Mouse (Mus musculus) mature B cell (primary cell): ENCODE results near the gene Pdzd7.
"Not testable (repeated sequence)": the region's sequence is repeated elsewhere in the genome, so short reads cannot be mapped to it uniquely, and the experiment has no call there.

ENCODE experiments used
- in situ Hi-C: fragments of 300-500 bp; cut with MboI; formaldehyde crosslinking; loops from 2 replicates; pipeline ENCODE4 v1.14.3; 2019

Gene Pdzd7

GRCm38 (mm10) chr19:45058113-45058839 lies 12.8 kb upstream of the Pdzd7 start:
- in situ Hi-C loops: no loop called here

GRCm38 (mm10) chr19:45057724-45058112 lies 12.2 kb upstream of the Pdzd7 start:
- in situ Hi-C loops: no loop called here

- in situ Hi-C loops: no loop called here
These were observed 11.6 kb upstream of the Pdzd7 start for GRCm38 (mm10) chr19:45056908-45057698.

- in situ Hi-C loops: no loop called here
These were observed 10.8 kb upstream of the Pdzd7 start for GRCm38 (mm10) chr19:45056364-45056763.

- in situ Hi-C loops: no loop called here
These were observed 9.6 kb upstream of the Pdzd7 start for GRCm38 (mm10) chr19:45054892-45055690.

- in situ Hi-C loops: no loop called here
These were observed 7.9 kb upstream of the Pdzd7 start for GRCm38 (mm10) chr19:45053451-45053850.

GRCm38 (mm10) chr19:45049523-45049922 lies 4.0 kb upstream of the Pdzd7 start:
- in situ Hi-C loops: no loop called here

GRCm38 (mm10) chr19:45048644-45049365 lies 3.3 kb upstream of the Pdzd7 start:
- in situ Hi-C loops: no loop called here

GRCm38 (mm10) chr19:45047935-45048643 lies 2.6 kb upstream of the Pdzd7 start:
- in situ Hi-C loops: no loop called here

- in situ Hi-C loops: no loop called here
These were observed 2.0 kb upstream of the Pdzd7 start, which contains the start of gene Sfxn3 for GRCm38 (mm10) chr19:45047417-45047934. TSS of gene Sfxn3 (plus strand) at chr19:45047503.

- in situ Hi-C loops: no loop called here
These were observed 1.2 kb upstream of the Pdzd7 start for GRCm38 (mm10) chr19:45046523-45047321.

- in situ Hi-C loops: no loop called here
These were observed 281 bp downstream of the Pdzd7 start for GRCm38 (mm10) chr19:45045236-45045635.

- in situ Hi-C loops: no loop called here
These were observed 1.1 kb downstream of the Pdzd7 start for GRCm38 (mm10) chr19:45044389-45044927.

GRCm38 (mm10) chr19:45040214-45040613 lies 5.3 kb downstream of the Pdzd7 start:
- in situ Hi-C loops: no loop called here

- in situ Hi-C loops: not testable (repeated sequence)
These were observed 7.3 kb downstream of the Pdzd7 start for GRCm38 (mm10) chr19:45038198-45038597.

- in situ Hi-C loops: no loop called here
These were observed 8.7 kb downstream of the Pdzd7 start for GRCm38 (mm10) chr19:45036867-45037266.

- in situ Hi-C loops: no loop called here
These were observed 12.8 kb downstream of the Pdzd7 start for GRCm38 (mm10) chr19:45032570-45033332.

- in situ Hi-C loops: no loop called here
These were observed 13.7 kb downstream of the Pdzd7 start for GRCm38 (mm10) chr19:45031780-45032179.
